Mouse (Mus musculus) forebrain, embryonic 11.5 days (tissue): ENCODE data around the gene Ttc28. TPM values are rescaled to one million over a fixed set of nuclear protein-coding genes. Genes with fewer than 3 reads are reported as not detected.

Source experiments
- ATAC-seq: fragments of 200-750 bp; cut with Nextera tagmentation; replicated peaks from 2 replicates; pipeline ENCODE4 v1.8.0; 2017; ENCODE audit warnings: moderate TSS enrichment; ENCODE audit not compliant: low FRiP score
- DNase-seq: peaks from one replicate; pipeline ENCODE4 v3.0.0-alpha.2; 2017; ENCODE audit warnings: low spot score
- H3K27ac ChIP-seq: fragments of 300-500 bp; sonication (generic); 2 replicates; pipeline ENCODE4 v1.5.1; 2014; ENCODE audit warnings: low read depth, low read length
- H3K27me3 ChIP-seq: fragments of 300-500 bp; sonication (generic); 2 replicates; pipeline ENCODE4 v1.6.1; 2014; ENCODE audit warnings: mild to moderate bottlenecking, low read length, mixed read lengths; ENCODE audit not compliant: control insufficient read depth, insufficient read depth
- H3K36me3 ChIP-seq: fragments of 300-500 bp; sonication (generic); 2 replicates; pipeline ENCODE4 v1.6.1; 2014; ENCODE audit warnings: mild to moderate bottlenecking, low read length, moderate library complexity, mixed read lengths; ENCODE audit not compliant: control insufficient read depth, insufficient read depth
- H3K4me1 ChIP-seq: fragments of 300-500 bp; sonication (generic); replicated peaks from 2 replicates; pipeline ENCODE4 v1.6.1; 2014; ENCODE audit warnings: low read length, mixed read lengths; ENCODE audit not compliant: control insufficient read depth, insufficient read depth
- H3K4me2 ChIP-seq: fragments of 300-500 bp; sonication (generic); 2 replicates; pipeline ENCODE4 v1.6.1; 2014; ENCODE audit warnings: low read depth, mild to moderate bottlenecking, low read length, moderate library complexity, mixed read lengths; ENCODE audit not compliant: severe bottlenecking
- H3K4me3 ChIP-seq: fragments of 300-500 bp; sonication (generic); 2 replicates; pipeline ENCODE4 v1.5.1; 2014; ENCODE audit warnings: low read depth, low read length
- H3K9ac ChIP-seq: fragments of 300-500 bp; sonication (generic); 2 replicates; pipeline ENCODE4 v1.6.1; 2014; ENCODE audit warnings: low read length
- H3K9me3 ChIP-seq: fragments of 300-500 bp; sonication (generic); 2 replicates; pipeline ENCODE4 v1.6.1; 2016; ENCODE audit warnings: low read length, mixed read lengths; ENCODE audit not compliant: control insufficient read depth
- WGBS: fragments of 180-500 bp; shearing (Covaris S2); extraction: QIAGEN DNeasy Blood & Tissue Kit; methylation state at CpG from one replicate; pipeline ENCODE4 v1.1.7; 2014; 5-methylcytosine and 5-hydroxymethylcytosine counted together
- polyA plus RNA-seq: library from polyadenylated mRNA; unstranded; fragments of >200 nt; fragmentation: Nextera tagmentation; extraction: Ambion mirVana; gene quantifications from 2 replicates; pipeline ENCODE4 v1.2.1, GENCODE M21; 2014

Ttc28 gene
- polyA plus RNA-seq, 1 experiment from 2014 or later: 19.9 TPM

GRCm38 (mm10) chr5:111233022-111233709 is 353.6 kb downstream of the Ttc28 start:
- Histone ChIP-seq H3K9me3 (no peaks in the 10 kb centered on the region), H3K9ac (no peak overlapping the region), H3K4me1 (peaks cover 10% of the 10 kb centered on the region), H3K4me2 (no peak overlapping the region), H3K27me3 (no peaks in the 10 kb centered on the region), H3K4me3 (no peak overlapping the region), H3K27ac (no peak overlapping the region), H3K36me3 (no peaks in the 10 kb centered on the region)
- ATAC-seq (no peak), DNase-seq (no peak)
- 72% methylated on average over 24 of the region's 24 CpGs for WGBS

DNA sequence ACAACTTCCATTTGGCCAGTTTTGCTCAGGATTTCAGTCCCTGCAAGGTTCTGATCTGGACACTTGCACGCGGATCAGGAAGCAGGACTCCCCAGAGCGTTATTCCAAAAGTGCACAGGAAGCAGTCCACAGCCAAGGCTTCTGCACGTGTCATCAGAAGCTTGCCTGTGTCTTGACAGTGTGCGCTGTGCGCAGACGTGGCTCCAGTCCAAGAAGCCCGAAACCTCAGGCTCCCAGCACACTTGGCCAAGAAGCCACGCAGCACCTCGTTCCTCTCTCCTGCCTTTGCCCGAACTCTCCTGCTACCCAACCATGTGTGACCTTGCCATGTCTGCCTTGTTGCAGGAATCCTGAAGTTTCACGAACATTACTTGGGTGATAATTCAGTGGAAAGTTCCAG is 355.5 kb downstream of the Ttc28 start:
- Histone ChIP-seq H3K27ac (no peak overlapping the region), H3K4me2 (no peak overlapping the region), H3K36me3 (no peaks in the 10 kb centered on the region), H3K4me3 (no peak overlapping the region), H3K9me3 (no peaks in the 10 kb centered on the region), H3K4me1 (peaks cover 2% of the 10 kb centered on the region; the same call in 1 of the 2 replicates), H3K9ac (no peak overlapping the region), H3K27me3 (no peaks in the 10 kb centered on the region)
- 88% methylated on average over 12 of the region's 12 CpGs for WGBS
- DNase-seq: no peak
- ATAC-seq: no peak

GRCm38 (mm10) chr5:111237176-111237636 is 357.6 kb downstream of the Ttc28 start:
- Histone ChIP-seq H3K9ac (no peak overlapping the region), H3K4me3 (no peak overlapping the region), H3K36me3 (no peaks in the 10 kb centered on the region), H3K27ac (no peak overlapping the region), H3K4me2 (no peak overlapping the region), H3K9me3 (no peaks in the 10 kb centered on the region), H3K27me3 (no peaks in the 10 kb centered on the region), H3K4me1 (no peaks in the 10 kb centered on the region; the same call in 1 of the 2 replicates)
- ATAC-seq (no peak), DNase-seq (no peak)
- 87% methylated on average over 9 of the region's 9 CpGs for WGBS

GRCm38 (mm10) chr5:111239223-111239622 is 359.6 kb downstream of the Ttc28 start:
- Histone ChIP-seq H3K4me1 (no peaks in the 10 kb centered on the region; the same call in 1 of the 2 replicates), H3K27ac (no peak overlapping the region), H3K9ac (no peak overlapping the region), H3K4me3 (no peak overlapping the region), H3K9me3 (no peaks in the 10 kb centered on the region), H3K36me3 (no peaks in the 10 kb centered on the region), H3K27me3 (no peaks in the 10 kb centered on the region), H3K4me2 (no peak overlapping the region)
- no peak for DNase-seq
- ATAC-seq: no peak
- WGBS: 45% methylated on average over 7 of the region's 7 CpGs

GRCm38 (mm10) chr5:111243447-111244040 is 363.9 kb downstream of the Ttc28 start:
- DNase-seq (no peak), ATAC-seq (no peak)
- 37% methylated on average over 14 of the region's 14 CpGs for WGBS
- H3K27ac ChIP-seq: no peak overlapping the region
- no peaks in the 10 kb centered on the region for H3K27me3 ChIP-seq
- H3K36me3 ChIP-seq: no peaks in the 10 kb centered on the region
- no peaks in the 10 kb centered on the region; the same call in 1 of the 2 replicates for H3K4me1 ChIP-seq
- H3K9me3 ChIP-seq: no peaks in the 10 kb centered on the region
- H3K4me2 ChIP-seq: no peak overlapping the region
- H3K4me3 ChIP-seq: no peak overlapping the region
- no peak overlapping the region for H3K9ac ChIP-seq

DNA sequence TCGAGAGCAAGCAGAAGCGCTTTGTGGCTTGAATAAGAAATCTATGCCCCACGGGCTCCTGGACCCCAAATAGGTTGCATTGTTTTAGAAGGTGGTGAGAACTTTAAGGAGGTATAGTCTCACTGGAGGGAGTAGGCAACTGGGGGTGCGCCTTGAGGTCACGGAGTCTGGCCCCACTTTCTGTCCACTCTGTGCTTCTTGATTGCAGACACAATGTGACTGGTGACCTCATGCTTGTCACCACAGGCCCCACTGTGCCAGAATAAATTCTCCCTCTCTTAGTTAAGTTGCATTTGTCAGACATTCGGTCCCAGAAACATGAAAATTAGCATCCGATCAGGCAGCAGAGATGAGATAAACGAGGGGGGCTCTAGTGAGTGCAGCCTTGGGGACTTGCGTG is 364.5 kb downstream of the Ttc28 start:
- no peak overlapping the region for H3K4me3 ChIP-seq
- H3K4me2 ChIP-seq: no peak overlapping the region
- H3K9ac ChIP-seq: no peak overlapping the region
- H3K27ac ChIP-seq: no peak overlapping the region
- H3K27me3 ChIP-seq: no peaks in the 10 kb centered on the region
- H3K4me1 ChIP-seq: no peaks in the 10 kb centered on the region; the same call in 1 of the 2 replicates
- DNase-seq (no peak), ATAC-seq (no peak)
- no peaks in the 10 kb centered on the region for H3K9me3 ChIP-seq
- no peaks in the 10 kb centered on the region for H3K36me3 ChIP-seq
- WGBS: 69% methylated on average over 9 of the region's 9 CpGs

GRCm38 (mm10) chr5:111247571-111248265 is 368.1 kb downstream of the Ttc28 start:
- no peak overlapping the region for H3K4me2 ChIP-seq
- no peaks in the 10 kb centered on the region for H3K9me3 ChIP-seq
- no peaks in the 10 kb centered on the region for H3K27me3 ChIP-seq
- no peak overlapping the region for H3K9ac ChIP-seq
- 87% methylated on average over 10 of the region's 10 CpGs for WGBS
- no peak overlapping the region for H3K27ac ChIP-seq
- no peaks in the 10 kb centered on the region for H3K36me3 ChIP-seq
- DNase-seq: no peak
- no peaks in the 10 kb centered on the region; the same call in 1 of the 2 replicates for H3K4me1 ChIP-seq
- no peak overlapping the region for H3K4me3 ChIP-seq
- no peak for ATAC-seq

DNA sequence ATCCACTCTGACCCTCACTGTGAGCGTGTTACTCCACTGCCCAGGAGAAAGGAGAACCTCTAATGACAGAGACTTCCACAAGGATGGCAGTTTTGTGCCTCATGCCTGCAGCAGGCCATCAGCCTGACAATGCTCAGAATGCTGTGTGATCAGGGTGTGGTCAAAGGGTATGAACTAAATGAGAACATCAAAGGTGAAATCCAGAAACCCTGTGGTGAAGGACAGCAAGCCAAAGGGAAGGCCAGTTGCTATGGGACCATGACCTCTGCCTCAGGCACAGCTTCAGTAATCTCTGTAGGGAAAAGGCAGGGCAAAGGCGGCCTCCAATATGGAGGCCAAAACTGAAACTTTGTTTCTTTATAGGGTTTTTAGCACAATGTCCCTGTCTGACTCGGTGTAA is 372.5 kb downstream of the Ttc28 start:
- no peak for DNase-seq
- no peaks in the 10 kb centered on the region for H3K9me3 ChIP-seq
- H3K4me3 ChIP-seq: no peak overlapping the region
- H3K4me1 ChIP-seq: peaks cover 21% of the 10 kb centered on the region
- no peak overlapping the region for H3K27ac ChIP-seq
- H3K36me3 ChIP-seq: no peaks in the 10 kb centered on the region
- H3K4me2 ChIP-seq: no peak overlapping the region
- ATAC-seq: no peak
- 88% methylated on average over 3 of the region's 3 CpGs for WGBS
- no peaks in the 10 kb centered on the region for H3K27me3 ChIP-seq
- no peak overlapping the region for H3K9ac ChIP-seq
